Mouse (Mus musculus): ENCODE results near the gene Six1.
"Not testable (repeated sequence)": the region's sequence is repeated elsewhere in the genome, so short reads cannot be mapped to it uniquely, and the experiment has no call there.

The Six1 gene

DNA sequence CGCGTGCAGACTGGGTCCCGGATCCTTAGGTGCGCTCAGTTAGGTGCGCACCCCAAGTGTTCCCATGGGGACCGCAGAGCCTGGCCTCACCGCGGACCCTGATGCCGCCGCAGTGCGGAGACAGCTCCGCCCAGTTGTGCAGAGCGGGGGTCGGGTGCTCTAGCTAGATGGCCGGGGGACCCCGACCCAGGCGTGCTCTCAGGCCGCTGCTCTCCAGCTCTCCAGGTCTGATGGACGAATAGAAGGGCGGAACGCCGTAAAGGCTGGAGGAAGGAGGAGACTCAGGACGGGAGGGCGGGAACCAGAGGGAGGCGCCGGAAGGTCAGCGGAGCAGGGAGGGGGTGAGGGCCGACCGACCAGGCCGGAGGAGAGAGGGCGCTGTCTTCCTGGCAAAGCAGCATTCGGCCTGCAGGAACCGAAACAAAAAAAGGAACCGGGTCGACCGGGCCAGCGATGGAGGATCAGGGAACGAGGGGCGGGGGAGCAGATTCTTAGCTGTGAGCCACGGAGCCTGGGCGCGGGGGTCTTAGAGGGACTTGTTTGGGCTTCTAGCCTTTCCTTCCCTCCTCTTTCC is at the start of gene Six1:
Gene Six1 (minus strand): TSS at position 220 of the 574 bp plus-strand sequence.
- no peak for DNase-seq (ENCODE audit: extremely low read depth, low read depth)

DNA sequence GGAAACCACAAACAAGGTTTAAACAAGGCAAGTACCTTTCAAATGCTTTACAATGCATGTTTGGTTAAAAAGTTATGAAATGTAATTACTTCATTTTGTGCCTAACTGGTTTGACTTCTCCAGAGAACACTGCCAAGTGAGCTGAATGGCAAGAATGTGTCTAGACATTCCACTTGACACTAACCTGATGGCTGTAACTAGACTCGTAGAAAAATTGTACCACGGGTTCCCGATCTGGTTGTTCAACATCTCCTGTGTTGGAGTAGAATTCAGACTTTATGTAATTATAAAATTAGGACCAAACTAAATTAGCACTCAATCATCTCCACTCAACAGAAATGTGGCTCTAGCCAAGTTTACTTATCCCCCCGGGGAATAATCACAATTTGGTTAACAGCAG is 44.9 kb upstream of the Six1 start:
- no peak for DNase-seq (ENCODE audit: extremely low read depth, low read depth)

GRCm38 (mm10) chr12:73096177-73096576 is 42.5 kb upstream of the Six1 start:
- DNase-seq (ENCODE audit: extremely low read depth, low read depth): not testable (repeated sequence)

DNA sequence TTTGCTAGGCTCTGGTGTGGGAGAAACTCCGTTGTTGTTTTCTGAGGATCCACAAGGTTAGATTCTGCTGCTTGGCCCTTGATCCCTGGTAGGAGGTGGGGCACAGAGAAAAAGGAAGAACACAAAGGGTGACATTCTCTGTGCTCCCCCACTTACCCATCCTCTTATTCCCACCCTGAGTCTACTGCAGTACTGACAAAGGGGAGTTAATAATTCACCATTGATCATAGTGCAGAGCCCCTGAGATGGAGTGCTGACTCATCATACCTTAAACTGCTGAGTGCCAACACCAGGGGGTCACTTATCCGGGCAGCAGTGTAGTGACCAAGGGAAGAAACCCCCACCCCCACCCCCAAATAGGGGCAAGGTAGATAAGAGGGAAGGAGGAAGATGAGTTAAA is 40.9 kb upstream of the Six1 start:
- no peak for DNase-seq (ENCODE audit: extremely low read depth, low read depth)

DNA sequence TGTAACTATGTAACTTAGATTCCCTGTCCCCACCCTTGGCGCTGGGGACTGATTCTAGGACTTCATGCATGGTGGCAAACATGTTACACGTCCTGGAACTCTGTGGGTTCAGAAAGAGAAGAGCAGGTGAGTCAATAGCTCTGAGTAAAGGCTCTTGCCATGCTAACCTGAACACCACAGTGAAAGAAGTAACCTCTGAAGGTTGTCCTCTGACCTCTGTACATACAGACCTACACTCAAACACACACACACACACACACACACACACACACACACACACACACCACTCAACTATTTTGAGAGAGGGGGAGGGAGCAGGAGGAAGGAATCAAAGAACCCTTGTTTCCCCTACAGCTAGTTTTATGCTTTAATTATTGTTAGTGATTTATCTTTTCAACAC is 40.5 kb upstream of the Six1 start:
- no peak for DNase-seq (ENCODE audit: extremely low read depth, low read depth)

DNA sequence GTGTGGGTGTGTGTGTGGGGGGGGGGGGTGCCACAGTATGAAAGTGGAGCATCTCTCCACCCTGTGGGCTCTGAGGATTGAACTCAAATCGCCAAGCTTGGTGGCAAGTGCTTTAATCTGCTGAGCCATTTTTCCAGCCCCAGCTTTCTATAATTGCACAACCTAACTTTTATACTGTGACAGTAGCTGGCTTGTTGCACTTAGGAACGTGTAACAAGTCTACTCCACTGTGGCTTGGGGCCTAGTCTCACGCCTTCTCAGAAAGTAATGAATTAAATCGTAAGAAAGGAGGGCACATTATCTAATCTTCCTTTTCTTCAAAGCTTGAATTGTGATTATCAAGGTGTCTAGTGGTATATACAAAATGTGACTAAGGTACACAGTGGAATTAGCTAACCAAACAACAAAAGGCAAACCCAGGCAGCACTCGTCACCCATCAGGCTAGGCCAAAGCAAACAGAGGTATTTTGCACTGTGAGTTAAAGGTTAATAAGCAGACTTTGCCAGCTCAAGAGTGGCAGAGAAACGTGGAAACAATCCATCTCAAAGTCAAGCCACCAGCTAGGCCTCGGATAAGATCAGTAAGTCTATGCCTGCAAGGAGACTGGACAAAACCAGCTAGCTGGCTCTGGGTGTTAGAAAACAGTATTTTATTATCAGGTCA is 37.1 kb upstream of the Six1 start:
- DNase-seq (ENCODE audit: extremely low read depth, low read depth): no peak

DNA sequence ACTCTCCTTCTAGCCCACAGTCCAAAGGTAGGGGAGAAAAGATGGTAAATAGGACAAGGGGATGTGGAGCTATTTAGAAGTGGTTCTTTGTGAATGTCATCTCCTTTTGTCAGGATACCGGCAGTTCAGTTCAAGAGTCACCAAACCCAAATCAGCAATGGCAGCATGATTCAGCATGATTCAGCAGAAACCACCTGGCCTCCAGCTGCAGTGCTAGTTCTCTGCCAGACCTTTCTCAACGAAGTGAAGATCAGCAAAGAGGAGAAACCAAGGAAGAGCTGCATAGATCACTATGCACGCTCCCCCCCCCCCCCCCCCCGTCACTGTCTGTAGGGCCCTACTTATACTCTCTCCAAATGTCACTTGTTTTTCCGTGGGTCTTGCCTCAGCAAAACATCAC is 35.2 kb upstream of the Six1 start:
- peak; percentile 55 for DNase-seq (ENCODE audit: extremely low read depth, low read depth)

DNA sequence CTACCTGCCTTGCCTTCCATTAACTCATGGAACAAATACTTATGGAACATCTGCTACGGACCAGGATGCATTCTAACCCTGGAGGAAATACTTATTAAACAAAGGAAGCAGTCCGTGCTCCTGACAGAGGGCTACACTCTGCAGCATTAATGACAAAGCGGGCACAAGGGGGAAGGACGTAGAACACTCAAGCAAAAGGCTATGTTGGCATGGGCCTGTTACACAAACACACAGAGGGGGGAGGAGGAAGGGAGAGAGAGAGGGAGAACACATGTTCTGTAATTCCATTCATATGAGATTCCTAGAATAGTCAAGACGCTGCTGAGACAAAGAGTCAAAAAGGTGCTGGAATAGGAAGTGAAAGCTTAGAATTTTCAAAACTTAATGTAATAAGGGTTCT is 34.8 kb upstream of the Six1 start:
- DNase-seq (ENCODE audit: extremely low read depth, low read depth): no peak

DNA sequence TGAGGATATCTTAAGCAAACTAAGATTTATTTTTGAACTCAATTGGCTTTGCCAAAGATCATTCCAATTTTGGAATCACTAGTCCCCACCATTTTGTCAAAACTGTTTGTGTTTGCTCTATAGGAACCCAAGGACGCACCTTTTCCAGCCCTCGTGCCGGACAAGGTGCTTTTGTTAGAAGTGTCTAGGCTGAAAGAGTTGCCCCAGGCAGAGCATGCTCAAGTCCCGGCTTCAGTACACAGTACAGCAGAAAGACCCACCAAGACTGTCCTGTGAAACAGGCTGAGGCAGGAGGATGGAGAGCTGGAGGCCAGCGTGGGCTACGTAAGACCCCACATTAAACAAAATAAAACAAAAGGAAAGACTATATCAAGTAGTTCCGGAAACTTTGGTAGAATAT is 33.4 kb upstream of the Six1 start:
- no peak for DNase-seq (ENCODE audit: extremely low read depth, low read depth)

- no peak for DNase-seq (ENCODE audit: extremely low read depth, low read depth)
Observed at GRCm38 (mm10) chr12:73085739-73086630, 32.3 kb upstream of the Six1 start.

- no peak for DNase-seq (ENCODE audit: extremely low read depth, low read depth)
Observed at GRCm38 (mm10) chr12:73083773-73084172, 30.1 kb upstream of the Six1 start.

GRCm38 (mm10) chr12:73081828-73082227 is 28.1 kb upstream of the Six1 start:
- not testable (repeated sequence) for DNase-seq (ENCODE audit: extremely low read depth, low read depth)

DNA sequence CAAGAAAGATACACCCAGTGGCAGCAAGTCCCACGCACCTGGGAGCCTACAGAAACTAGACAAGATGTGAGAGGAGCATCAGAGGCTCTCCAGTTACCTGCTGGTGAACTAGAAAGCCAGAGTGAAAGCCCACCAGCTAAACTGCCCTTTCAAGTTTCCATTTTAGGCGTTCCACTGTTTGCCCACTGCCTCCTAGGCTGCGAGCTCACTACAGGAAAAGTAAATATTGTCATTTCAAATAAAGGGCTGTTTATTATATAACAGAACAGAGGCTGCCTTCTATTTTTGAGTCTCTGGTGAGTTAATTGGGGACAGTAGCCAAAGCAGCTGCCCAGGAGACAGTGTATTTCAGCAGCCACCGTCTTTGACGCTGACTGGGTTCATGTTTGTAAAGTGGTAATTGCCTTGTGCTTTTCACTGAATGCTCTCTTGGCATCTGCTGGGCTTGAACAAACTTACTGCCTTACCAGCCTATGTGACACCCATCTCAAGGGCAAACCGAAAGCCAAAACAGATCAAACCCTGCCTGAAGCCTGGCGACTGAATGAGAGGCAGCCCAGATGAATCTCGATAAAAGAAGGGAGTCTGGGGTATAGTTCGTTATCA is 7.2 kb upstream of the Six1 start:
- no peak for DNase-seq (ENCODE audit: extremely low read depth, low read depth)

DNA sequence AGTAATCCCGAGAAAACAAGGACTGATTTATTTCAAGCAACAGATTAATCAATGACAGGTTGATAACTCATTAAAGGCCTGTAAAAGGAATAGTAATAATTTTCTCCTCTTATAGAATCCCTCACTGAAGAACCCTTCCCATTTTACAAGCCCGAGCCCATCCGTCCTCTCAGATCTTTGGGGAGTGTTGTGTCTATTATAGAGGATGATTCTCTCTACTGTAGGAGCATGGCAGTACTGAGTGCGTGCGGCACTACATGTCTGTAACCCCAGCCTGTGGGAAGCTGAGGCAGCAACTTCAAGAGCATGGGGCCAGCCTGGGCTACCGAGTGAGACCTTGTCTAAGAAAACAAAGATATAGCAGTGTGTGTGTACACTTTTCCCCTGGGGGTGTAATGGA is 3.8 kb upstream of the Six1 start:
- DNase-seq (ENCODE audit: extremely low read depth, low read depth): no peak

DNA sequence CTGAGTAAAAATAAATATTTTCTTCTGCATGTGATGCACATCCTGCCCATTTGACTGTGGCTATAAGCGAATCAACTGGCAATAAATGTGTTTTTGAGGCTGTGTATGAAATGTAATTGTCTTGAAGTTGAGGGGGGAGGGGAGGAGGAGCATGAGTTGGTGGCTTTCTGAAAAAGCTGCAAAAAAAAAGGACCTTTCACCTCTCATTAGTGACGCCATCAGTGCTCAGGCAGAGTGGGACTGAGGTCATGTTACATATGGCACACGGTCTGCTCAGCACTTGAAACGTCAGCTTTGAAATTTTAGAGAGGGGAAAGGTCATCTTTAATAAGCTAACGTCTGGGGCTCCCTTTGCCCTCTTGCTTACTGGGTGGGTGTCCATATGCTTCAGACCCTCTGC is 1.8 kb upstream of the Six1 start:
- no peak for DNase-seq (ENCODE audit: extremely low read depth, low read depth)

DNA sequence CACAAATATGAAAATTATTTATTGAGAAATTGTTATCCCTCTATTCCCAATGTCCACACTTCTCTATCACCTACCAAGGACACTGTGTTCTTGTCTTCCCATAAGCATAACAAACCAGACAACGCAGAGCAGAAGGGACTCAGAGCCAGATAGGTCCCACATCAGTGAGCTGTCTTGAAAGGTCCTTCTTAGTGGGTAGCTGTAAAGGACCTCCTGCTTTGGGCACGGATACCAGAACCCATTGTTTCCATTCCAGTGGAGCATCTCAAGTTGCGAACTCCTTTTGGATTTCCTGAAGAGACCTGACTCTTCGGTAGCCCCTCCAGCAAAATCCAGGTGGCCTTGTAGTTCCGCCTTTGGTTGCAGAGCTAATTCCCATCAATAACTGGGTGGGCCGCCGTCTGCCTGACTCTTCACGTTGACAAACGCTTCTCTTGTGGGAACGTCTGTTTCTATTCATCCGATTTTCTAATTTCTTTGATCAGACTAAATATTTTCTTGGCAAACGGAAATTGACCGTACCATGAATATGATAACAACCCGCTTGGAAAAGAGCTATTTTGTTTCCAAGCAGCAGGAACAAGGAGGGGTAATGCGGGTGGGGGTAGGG is 994 bp upstream of the Six1 start:
- no peak for DNase-seq (ENCODE audit: extremely low read depth, low read depth)

- DNase-seq (ENCODE audit: extremely low read depth, low read depth): no peak
Observed at GRCm38 (mm10) chr12:73052651-73053591, 766 bp downstream of the Six1 start.

DNA sequence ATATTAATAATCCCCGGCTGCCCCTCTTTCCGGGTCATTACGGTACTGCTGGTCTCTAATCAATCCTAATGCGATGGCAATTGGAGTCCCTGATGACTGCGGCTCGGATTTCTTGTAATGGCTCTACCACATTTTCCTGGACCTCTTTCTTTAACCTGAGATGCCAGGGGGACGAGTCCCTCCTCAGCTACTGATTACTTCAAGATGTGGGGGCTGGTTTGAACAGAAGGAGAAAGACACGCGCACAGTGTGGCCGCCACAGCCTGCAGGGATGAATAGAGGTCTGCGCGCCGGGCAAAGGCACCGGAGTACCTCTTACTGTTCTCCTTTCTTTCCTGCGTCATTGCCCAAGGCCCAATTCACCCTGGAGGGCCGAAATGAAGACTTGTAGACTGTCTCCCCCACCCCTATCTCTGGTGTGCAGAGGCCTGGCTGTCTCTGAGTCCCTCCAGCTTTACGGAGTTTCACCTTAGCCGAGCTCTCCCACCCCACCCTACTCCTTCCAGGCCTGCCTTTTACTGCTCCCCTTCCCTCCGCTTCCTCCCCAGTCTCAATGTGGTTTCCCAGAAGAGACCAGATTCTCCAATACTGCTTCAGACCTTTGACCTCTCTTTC is 1.5 kb downstream of the Six1 start:
- DNase-seq (ENCODE audit: extremely low read depth, low read depth): no peak

DNA sequence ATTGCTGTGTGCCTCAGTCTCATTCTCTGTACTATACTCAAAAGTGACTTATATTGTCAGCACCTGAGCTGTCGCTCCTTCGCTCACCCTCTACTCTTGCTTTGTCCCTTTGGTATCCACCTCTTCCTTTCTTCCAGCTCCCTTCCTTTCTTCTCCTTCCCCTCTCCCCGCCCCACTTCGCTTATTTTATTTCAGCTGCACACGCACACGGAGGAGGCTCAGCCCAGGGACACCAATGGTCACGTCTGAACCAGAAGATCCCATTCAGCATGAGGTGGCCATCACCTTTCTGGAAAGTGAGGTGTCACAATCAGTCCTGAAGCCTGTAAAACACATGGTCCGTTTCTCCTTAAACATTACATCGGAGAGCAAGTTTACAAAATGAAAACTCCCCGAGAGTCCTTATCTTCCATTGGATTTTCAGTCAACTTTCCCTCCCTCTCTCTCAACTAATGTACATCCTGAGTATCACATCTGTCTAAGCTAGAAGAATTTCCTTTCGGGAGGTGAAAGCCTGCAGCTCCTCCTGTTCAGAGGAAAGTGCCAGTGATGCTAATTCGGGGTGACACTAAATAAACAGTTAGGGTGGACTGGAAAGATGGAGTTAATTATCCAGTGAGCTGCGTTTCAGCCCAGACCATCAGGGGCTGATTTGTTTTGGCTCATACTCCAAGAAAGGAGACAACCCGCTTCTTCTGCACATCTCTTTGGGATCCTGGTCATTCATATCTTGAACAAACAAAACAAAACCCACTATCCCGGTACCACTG is 2.7 kb downstream of the Six1 start:
- DNase-seq (ENCODE audit: extremely low read depth, low read depth): no peak
